Mouse (Mus musculus): ENCODE results near the gene Shc2. TPM values are rescaled to one million over a fixed set of nuclear protein-coding genes. Genes with fewer than 3 reads are reported as not detected.

Gene Shc2
- polyA plus RNA-seq, 1 experiment from 2014 or later, result 0.04 TPM

DNA sequence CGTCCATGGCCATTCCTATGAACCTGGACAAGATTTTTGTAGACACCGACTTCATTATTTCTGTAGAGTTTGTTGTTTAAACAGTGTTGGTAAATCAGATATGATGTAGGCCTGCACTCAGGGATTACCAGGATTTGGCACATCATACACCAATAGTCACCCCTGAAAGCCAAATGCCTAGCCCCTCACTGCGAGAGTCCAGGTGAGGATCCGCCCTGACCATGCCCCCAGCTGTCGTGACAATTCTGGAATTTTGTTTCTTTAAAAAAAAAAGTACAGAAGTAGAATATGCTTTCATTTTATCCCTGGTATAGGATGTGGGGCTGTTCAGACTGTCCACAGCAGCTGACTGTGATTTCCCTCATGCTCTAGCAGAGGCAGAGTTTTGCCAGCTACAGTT is 67.8 kb downstream of the Shc2 start:
- TF ChIP-seq CTCF (IDR thresholded peaks at IDR 0.05), result no peak
- peaks cover 3% of the 10 kb centered on the region for H3K27me3 ChIP-seq
- in situ Hi-C loops (cut with MboI; ENCODE audit: low pct_unique_long_range_greater_than_20kb), result no loop called here
- DNase-seq (ENCODE audit: low read depth, low spot score) (no peak), ATAC-seq (no peak)
- POLR2A ChIA-PET, result no interaction called here
- CTCF ChIA-PET, result no interaction called here

Other genes with a start within 250 kb of the Shc2 start
- not detected for gene Vmn2r83, start 169.2 kb downstream of the Shc2 start, polyA plus RNA-seq (2021)
- gene Plpp2, start 104.1 kb downstream of the Shc2 start, polyA plus RNA-seq (2021), result 48.1 TPM
- 38.6 TPM for gene Mier2, start 82.7 kb downstream of the Shc2 start, polyA plus RNA-seq (2021)
- gene Theg, start 50.6 kb downstream of the Shc2 start, polyA plus RNA-seq (2021), result not detected
- not detected for gene C2cd4c, start 23.9 kb downstream of the Shc2 start, polyA plus RNA-seq (2021)
- gene Odf3l2, start 7.8 kb upstream of the Shc2 start, polyA plus RNA-seq (2021), result not detected
- gene Madcam1, start 26.6 kb upstream of the Shc2 start, polyA plus RNA-seq (2021), result not detected
- 62.4 TPM for gene Tpgs1, start 31.5 kb upstream of the Shc2 start, polyA plus RNA-seq (2021)
- gene Cdc34, start 44.3 kb upstream of the Shc2 start, polyA plus RNA-seq (2021), result 72.2 TPM
- 0.47 TPM for gene Gzmm, start 51.1 kb upstream of the Shc2 start, polyA plus RNA-seq (2021)
- 1,052 TPM for gene Bsg, start 66.6 kb upstream of the Shc2 start, polyA plus RNA-seq (2021)
- gene Hcn2, start 78.7 kb upstream of the Shc2 start, polyA plus RNA-seq (2021), result 15.4 TPM
- 44.6 TPM for gene Polrmt, start 108.7 kb upstream of the Shc2 start, polyA plus RNA-seq (2021)
- gene Fgf22, start 117.2 kb upstream of the Shc2 start, polyA plus RNA-seq (2021), result 0.63 TPM
- 58.5 TPM for gene Rnf126, start 129.0 kb upstream of the Shc2 start, polyA plus RNA-seq (2021)
- gene Fstl3, start 139.4 kb upstream of the Shc2 start, polyA plus RNA-seq (2021), result 2.3 TPM
- gene Prss57, start 153.0 kb upstream of the Shc2 start, polyA plus RNA-seq (2021), result not detected
- 141 TPM for gene Palm, start 155.7 kb upstream of the Shc2 start, polyA plus RNA-seq (2021)
- gene Misp, start 183.1 kb upstream of the Shc2 start, polyA plus RNA-seq (2021), result 0.17 TPM
- gene Ptbp1, start 216.5 kb upstream of the Shc2 start, polyA plus RNA-seq (2021), result 349 TPM
- 7.5 TPM for gene Prtn3, start 236.6 kb upstream of the Shc2 start, polyA plus RNA-seq (2021)
- gene Plppr3, start 236.7 kb upstream of the Shc2 start, polyA plus RNA-seq (2021), result 34.6 TPM
- gene Elane, start 248.3 kb upstream of the Shc2 start, polyA plus RNA-seq (2021), result not detected

Data from Patski (cell line).